Mouse (Mus musculus) lung, postnatal 10 days (tissue): ENCODE data around the gene Ap3b2.
"Not testable (repeated sequence)": the region's sequence is repeated elsewhere in the genome, so short reads cannot be mapped to it uniquely, and the experiment has no call there.

Experiments
- DNase-seq: peaks from one replicate; pipeline ENCODE4 v3.0.0; 2021

Ap3b2 gene

DNA sequence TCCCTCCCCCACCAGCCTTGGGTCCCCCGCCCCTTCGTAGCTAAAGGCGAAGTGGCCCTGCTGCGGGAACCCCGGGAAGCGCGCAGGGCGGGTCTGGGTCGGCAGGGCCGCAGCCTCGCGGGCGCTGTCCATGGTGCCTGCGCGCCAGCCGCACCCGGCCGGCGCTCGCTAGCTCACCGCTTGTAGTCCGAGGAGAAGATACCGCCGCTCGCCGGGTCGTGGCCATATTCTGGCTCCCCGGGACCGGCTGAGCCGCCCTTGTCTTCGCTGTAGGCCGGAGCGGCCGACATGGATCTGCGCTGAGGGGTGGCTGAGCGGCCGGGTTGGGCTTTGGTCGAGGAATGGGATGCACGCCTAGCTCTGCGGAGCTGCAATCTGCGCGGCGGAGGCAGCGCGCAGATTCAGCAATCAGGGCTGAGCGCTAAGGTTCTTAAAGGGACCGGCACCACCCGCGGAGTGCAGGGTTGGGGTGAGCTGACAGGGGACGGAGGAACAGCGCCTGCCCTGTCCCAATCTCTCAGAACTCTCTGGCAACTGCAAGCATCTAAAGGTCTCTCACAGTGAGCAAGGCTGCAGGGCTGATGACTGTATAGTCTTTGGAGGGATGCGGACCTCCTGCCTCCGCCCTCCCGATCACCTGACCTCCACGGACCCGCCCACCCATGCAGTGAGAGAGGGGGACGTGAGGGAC, at the start of gene Ap3b2:
TSS of gene Ap3b2 (minus strand) at position 595 of the 691 bp plus-strand sequence.
- peak; percentile 69 for DNase-seq

DNA sequence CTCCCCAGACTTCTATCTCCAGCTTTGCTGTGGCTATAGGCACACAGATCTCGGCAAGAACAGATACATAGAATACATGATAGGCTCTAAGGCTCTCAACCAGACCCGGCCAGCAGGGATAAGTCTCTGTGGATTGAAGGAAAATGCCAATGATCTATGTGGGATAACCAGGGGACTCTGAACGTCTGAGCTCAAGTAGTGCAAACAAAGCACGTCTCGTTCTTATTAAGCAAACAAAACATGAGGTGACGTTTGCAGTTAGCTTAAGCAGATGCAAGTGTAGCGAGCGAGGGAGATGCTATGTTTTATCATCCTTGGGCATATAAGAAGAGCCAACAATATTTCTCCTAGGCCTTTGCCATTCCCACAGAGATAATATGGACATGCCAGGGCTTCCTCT, 49.2 kb upstream of the Ap3b2 start:
- no peak for DNase-seq

DNA sequence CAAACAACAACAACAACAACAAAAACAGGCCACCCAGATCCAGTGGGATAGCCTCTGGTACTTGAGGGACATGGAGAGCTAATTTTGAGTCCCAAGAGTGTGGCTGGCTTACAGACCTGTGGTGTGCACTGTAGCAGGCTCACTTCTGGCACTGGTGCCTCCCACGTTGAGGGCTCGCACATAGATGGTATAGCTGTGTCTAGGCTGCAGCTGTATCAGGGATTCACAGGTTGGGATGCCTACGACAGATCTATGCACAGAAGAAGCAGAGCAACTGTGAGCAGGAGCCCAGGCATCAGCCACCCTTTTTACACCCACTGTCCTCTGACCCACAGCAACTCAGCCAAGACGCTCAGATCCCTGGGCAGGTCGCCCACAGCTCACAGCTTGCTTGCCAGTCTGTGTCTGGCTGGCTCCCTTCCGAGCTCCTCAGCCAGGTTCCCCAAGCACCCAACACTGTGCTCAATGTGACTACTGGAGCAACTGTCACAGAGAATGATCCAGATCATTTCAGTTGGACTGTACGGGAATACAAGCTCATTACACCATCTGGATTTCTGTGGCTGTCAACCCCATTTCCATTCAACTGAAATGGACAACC, 48.3 kb upstream of the Ap3b2 start:
- DNase-seq = peak; percentile 50

DNA sequence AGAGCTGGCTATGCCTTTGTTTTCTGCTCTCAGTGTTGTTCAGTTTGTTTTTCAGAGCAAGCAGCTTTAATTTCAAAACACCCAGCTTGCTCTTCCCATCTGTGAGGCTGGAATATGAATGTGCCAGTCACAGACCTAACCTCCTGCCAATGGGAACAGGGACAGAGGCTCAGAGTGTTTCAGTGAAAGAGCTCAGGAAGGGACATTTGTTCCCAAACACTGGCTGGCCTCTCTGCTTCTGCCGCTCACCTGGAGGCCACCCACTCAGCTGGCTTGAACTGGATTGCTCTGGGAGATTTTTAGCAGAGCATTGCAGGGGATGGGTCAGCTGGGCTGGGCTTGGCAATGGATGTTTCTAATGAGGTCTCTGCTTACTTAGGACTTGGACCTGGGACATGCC, 47.3 kb upstream of the Ap3b2 start:
- DNase-seq = no peak

DNA sequence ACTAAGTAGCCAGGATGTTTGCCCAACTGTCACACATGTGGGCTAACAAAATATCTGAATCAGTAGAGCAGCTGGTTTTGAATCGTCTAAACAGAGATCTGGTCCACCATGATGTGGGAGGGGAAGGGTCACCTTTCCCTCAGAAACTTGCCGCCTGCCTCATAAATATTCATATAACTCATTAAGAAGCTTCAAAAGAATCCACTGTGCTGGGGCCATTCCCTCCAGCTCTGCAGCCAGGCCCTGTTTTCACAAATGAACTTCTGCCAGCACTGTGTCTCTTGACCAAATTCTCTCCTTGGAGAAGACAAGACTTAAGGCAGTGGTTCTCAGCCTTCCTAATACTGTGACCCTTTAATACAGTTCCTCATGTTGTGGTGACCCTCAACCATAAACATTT, 45.8 kb upstream of the Ap3b2 start:
- DNase-seq = no peak

DNA sequence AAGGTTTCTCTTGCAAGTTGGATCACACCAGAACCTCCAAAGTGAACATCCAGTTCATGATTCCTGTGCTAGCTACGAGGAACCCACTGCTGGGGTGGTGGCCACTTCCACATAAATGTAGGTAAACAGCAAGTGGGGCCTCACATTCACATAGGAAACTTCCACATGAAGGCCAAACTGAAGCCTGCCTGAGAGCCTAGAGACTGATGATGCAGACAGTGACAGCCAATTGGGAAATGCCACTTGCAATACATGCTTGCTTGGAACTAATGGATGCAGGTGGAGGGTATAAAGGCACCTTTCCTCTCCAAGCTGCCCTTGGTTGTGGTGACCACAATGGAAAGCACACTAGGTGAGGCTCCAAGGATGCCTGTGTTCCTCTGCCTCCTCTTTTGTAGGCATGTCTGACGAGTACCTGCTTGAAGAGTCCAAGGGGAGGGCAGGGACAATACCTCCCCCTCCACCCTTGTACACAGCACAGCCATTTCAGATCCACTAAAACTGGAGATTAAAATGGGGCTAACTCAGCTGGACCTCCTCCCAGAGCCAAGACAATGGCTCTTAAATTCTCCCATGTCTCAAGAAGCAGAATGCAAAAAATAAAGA, 44.4 kb upstream of the Ap3b2 start:
- peak; percentile 38 for DNase-seq

DNA sequence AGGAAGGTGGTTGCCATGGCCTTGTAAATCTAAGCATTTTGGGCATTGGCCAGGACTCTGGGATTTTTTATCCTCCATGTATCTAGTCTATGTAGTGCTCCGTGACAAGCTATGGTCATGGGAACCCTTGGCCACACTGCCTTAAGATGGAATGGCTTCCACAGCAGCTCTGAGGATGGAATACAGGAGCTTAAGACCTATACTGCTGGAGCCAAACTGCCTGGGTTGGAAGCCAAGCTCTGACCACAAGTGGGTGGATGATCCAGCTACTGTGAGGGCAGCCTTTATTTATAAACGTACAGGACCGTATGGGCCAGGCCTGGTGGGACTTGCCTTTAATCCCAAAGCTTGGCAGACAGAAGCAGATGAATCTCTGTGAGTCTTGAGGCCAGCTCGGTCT, 42.8 kb upstream of the Ap3b2 start:
- DNase-seq = no peak

DNA sequence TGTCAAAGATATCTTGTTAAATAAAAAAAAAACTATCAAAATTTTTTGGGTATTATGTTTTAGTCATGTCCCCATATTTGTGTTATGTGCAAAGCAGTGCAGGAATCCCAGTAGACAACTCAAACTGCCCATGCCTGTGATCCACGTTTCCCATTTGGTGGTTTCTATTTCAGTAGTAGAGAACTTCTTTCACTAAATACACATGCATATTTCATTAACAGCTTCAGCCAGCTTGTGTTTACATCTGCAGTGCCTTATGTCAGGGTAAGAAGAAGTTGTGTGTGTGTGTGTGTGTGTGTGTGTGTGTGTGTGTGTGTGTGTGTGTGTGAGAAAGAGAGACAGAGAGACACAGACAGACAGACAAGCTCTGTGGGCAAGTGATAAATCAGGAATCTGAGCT, 37.7 kb upstream of the Ap3b2 start:
- no peak for DNase-seq

DNA sequence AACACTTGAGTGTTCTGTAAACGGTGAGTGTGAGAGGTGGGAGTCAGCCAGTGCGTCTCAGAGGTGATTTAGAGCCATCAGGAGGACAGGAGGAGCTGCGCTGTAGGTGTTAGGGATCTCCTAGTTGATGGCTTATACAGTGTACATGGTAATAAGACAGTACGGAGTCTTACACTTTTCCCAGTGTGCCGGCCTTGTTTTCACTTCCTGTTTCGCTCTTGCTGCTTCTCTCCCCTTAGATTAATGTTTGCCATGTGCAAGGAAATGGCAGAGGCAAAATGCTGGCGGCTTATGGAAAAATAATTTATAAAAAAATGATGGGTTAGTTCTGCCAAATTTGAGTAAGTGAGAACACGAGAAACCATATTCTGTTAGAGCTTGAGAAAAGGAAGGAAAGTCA, 35.2 kb upstream of the Ap3b2 start:
- no peak for DNase-seq

DNA sequence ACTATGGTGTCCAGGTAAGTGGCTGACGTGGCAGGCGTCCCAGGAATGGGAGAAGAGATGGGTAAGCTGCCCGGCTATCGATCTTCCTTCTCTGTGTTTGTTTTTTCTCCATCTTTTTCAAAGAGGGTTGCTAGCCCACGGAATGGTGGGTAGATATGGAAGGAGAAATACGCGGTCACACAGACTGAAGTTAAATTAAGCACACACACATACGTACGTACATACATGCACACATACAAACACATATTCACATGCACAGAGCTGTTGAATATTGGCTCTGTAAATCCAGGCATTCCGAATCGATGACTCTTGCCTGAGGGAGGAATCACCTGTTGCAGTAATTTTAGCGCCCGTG, 29.9 kb upstream of the Ap3b2 start:
- DNase-seq = no peak

DNA sequence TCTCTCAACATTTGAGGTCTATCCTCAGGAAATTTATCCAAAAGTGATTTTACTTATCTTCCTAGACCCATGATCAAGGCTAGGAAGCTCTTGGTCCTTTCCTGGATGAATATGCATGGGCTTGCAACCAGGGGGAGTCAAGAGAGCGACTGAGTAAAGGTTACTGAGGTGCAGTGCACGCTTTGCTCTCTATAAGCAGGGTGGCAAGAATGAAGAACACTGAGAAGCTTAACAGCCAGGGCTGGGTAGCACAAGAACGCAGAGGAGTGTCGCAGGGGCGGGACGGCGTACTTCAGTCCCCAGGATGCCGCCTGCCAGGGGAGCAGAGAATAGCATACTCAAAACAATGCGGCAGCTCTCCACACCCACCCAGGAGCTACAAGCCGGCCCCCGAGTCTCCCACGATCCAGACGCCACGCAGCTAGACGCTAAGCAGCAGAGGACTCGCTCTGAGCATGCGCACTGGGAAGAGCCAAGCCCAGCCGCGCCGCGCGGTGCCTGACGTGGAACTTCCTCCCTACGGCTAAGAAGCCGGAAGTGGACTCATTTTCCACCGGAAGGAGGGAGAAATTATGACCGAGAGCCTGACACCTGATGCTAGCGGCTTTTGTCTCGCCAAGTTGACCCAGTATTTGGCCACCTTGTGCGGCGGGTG, 29.4 kb upstream of the Ap3b2 start:
- peak; percentile 93 for DNase-seq

DNA sequence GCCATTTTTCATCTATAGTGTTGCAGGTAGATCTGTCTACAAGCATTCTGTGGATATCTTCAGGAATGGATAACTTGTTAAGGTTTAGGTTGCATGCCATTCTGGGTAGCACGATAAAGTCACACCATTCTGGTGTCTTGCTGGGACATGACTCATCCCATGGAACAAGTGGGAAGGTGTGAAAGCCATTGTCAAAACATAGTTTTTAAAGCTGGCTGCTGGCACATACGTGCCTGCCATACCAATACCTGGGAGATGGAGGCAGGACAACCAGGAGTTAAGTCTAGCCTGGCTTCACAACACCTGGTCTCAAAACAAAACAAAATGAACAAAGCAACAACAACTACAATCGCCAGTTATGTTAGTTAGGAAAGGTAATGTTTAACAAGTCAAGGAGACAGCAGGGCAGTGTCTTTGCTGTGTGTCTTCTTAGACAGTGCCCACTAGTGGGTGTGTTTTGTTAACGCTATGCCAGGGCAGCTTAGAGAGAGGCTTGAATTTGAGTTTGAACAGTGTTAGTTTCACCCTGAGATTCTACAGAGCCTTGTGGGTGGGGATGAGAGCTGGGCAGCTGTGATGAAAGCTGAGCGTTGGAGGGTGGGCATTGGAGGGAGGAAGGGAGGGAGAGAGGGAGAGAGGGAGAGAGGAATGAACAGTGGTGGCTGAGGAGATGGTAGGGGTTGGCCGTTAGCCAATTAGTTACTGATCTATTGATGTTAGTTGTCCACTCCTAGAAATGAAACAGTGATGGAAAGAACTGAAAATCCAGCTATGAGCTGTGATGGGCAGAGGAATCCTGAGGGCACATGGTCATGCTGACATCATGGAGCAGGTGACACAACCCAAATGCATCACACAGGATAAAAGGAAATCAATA, 22.7 kb upstream of the Ap3b2 start:
- no peak for DNase-seq

DNA sequence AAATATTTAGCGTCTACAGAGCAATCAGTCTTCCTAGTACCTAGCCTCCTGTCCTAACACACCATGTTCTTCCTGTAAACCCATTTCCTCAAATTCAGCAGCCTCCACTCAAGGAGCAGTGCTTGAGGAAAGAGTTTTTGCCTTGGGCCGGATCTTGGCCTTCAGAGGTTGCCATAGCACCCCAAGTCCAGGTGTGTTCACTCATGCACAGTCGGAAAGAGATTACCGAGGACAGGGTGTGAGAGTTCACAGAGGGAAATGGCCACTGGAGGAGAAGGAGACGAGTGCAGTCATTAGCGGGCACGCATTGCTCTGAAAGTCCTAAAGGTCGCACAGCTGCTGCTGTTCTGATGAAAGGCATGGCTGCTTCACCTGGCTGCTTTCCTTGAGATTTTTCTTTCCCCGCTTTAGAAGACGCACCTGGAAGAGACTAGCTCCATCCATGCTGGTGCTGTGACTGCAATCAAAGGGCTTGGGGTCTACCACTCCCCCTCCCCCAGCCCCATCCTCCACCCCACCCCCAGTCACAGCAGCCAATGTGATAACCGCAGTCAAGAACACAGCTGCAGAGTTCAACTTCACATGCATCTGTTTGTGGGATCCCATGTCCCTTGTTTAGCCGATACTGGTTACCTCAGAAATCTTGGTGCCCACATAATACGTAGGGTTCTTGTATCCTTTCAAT, 21.3 kb upstream of the Ap3b2 start:
- no peak for DNase-seq

DNA sequence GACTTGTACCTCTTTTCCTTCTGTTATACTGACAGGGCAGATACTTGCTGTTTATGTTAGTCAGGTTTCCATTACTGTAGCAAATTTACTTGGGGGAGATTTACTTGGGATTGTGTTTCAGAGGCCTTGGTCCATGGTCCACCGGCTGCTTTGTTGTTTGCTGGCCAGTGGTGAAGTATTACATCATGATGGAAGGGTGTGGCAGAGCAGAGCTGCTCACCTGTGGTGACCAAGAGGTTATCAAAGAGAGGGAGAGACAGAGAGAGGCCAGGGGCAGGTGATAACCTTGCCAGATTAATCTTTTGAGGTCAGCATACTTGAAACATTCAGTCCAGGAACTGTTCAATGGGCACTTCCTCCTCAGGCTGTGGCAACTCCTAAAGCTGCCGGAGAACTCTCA, 7.3 kb upstream of the Ap3b2 start:
- DNase-seq = no peak

DNA sequence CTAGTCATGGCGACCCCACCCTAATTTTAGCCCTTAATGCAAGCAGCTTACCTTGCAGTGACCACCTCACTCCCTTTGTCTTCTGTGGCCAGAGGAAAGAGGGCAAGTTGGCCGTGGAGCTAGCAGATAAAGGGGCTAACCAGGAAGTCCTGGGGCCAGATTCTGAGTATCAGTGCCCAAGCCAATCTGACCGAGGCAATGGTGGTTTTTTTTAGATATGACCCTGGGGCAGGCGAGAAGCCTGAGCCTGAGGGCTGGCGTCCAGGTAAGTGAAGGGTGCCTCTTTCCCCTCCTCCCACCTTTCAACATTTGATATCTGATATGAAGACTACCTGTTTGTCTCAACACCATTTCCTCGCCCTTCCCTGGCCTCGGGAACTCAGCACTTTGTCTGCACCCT, 4.5 kb upstream of the Ap3b2 start, which contains the start of gene BC048679:
TSS of gene BC048679 (minus strand) at position 101 of the 400 bp plus-strand sequence.
- no peak for DNase-seq

DNA sequence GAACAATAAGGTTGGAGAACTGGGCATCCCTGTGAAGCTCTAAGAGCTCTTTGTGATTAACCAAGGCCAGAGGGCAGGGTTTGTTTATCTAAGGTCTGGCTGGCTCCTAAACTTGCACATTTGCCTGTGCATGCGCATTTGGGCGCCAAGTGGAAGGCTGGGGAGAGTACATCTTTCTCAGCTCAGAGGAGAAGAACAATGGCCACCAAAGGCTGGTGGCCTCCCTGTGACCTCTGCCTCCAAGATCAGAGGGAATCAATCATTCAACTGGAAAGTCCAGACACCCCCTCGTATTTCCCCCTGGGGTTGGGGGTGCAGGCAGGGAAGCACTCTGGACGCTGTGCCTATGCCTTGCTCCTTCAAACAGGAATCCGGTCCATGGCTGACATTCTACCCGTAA, 3.4 kb upstream of the Ap3b2 start:
- DNase-seq = no peak

DNA sequence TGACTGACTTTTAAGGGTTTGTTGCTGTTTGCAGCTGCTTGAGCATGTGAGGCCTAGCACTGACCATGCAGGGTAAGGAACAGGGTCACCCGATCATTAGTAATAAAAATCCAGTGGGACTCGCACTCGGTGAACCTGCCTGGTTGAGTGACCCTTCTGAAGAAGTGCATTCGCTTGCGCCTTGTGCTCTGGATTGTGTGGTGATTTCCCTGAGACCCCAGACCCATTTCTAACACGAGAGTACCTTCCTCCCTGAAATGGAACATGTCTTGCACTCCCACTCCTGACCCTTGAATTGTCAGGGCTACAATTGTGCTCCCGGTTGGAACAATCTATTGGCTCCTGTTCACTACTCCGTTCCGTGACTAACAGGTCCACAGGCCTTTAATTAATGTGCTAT, 1.1 kb downstream of the Ap3b2 start:
- no peak for DNase-seq

DNA sequence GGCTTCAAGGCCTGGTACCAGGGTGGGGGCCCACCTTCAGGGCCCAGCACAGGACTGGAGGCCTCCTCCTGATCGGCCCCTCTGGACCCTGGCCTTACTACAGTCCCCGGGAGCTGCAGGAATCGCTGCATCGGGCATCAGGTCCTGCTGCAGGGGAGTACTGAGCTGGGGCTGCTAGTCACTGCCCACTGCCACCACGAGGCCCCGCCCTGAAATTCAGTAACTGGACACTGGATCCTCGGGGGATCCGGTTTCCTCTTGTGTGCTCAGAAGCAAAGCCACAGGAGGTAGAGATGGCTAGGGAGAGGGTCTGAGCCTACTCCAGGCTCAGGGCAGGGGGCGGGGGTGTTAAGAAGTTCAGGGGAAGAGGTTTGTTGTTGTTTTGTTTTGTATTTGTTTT, 4.1 kb downstream of the Ap3b2 start:
- no peak for DNase-seq

DNA sequence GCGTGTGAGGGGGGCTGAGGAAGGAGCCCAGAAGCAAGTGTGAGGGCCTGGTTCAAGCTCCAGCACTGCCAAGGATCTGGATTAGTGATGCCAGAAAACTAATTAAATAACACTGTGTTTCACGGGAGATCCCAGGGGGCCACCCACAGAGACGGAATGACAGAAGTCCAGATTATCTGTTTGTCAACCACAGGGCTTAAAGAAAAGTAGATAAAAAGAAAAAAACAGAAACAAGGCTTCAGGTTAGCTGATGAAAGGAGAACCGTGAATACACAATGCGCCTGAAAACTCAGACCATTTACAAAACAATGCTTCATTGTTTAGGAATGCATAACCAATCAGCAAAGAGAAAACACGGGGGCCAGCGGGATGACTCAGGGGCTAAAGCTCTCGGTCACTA, 12.9 kb downstream of the Ap3b2 start:
- no peak for DNase-seq

DNA sequence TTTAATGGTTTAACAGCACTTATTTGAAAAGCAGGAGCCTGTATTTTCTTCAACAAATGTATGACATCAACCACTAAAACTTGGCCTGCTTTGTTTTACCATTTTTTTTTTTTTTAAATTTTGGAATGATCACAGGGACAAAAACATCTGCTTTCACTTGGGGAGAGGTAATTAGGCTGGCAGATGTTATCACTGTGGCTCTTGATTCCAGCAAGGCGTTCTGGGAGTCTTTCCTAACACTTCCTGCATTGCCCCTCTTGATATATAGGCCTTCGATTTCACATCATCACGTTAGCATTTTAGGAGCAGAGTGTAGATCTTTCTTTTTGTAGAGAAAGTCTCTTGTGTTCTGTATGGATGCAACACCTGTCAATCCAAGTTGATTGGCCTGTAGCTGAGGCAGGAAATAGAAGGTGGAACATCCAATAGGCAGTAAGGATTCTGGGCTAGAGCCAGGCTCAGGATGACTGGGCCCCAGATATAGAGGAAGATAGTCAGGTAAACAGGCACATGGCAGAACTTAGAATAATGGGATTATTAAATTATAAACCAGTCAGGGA, 14.1 kb downstream of the Ap3b2 start:
- DNase-seq = no peak

DNA sequence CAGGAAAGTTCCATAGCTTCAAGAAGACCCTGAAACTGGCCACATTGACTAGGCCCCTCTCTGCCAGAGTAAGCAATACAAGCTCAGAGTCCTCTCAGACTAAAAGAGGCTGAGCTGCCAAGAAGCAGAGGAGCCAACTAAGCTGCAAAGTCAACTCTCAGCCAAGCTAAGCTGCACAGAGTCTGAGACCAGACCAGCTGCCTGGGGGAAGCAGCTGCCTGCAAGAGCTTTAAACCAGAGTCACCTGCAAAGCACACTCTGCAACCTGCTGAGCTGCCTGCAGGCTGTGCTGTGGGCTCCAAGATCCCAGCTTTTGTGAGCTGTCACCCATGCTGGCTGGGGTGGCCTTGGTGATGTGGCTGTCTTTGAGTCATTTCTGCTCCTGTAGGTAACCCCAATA, 15.5 kb downstream of the Ap3b2 start:
- not testable (repeated sequence) for DNase-seq

DNA sequence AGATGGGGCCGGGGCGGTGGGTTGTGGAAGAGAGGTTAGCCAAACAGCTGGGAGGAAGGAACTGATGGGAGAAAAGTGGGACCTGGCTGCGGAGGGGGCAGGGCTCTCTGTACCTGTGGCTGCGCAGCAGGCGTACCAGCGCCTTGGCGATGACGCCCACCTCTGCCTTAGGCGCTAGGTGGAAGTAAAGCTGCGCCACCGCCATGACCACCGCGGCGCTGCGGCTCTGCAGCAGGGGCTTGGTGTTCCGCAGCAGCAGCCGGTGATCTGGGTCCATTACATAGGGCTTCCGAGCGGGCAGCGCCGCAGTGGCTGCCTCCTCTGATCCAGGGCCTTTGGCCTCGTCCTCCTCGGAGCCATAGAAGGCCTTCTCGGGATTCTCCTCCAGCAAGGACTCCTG, 16.9 kb downstream of the Ap3b2 start:
- DNase-seq = no peak
